Mouse (Mus musculus) embryonic fibroblast, embryonic 13.5 days (primary cell): ENCODE data around the gene Tjp3. TPM values are rescaled to one million over a fixed set of nuclear protein-coding genes. Genes with fewer than 3 reads are reported as not detected.

Experiments used
- H3K27ac ChIP-seq: 2 replicates; pipeline ENCODE4 v1.5.1; 2012; ENCODE audit warnings: low read length, control low read depth, inconsistent platforms; ENCODE audit not compliant: insufficient read depth
- H3K4me1 ChIP-seq: 2 replicates; pipeline ENCODE4 v1.6.1; 2011; ENCODE audit warnings: low read length; ENCODE audit not compliant: control insufficient read depth, insufficient read depth
- H3K4me3 ChIP-seq: 2 replicates; pipeline ENCODE4 v1.5.1; 2011; ENCODE audit warnings: mild to moderate bottlenecking, control low read depth, low read length; ENCODE audit not compliant: insufficient read depth
- CTCF ChIP-seq: IDR thresholded peaks from 2 replicates; pipeline ENCODE4 v1.5.1; 2011; ENCODE audit warnings: mild to moderate bottlenecking, control low read depth, low read length, moderate library complexity, borderline replicate concordance; ENCODE audit not compliant: insufficient read depth
- POLR2A ChIP-seq: IDR thresholded peaks from 2 replicates; pipeline ENCODE4 v1.6.1; 2011; ENCODE audit warnings: low read depth, mild to moderate bottlenecking, control low read depth, low read length, moderate library complexity
- polyA plus RNA-seq: library from polyadenylated mRNA; stranded (reverse); fragments of >200 nt; gene quantifications from 2 replicates; pipeline ENCODE4 v1.2.4, GENCODE M21; 2011; ENCODE audit warnings: low read depth; ENCODE audit not compliant: missing spikeins, insufficient read length

Tjp3 gene
- polyA plus RNA-seq, 1 experiment = not detected

DNA sequence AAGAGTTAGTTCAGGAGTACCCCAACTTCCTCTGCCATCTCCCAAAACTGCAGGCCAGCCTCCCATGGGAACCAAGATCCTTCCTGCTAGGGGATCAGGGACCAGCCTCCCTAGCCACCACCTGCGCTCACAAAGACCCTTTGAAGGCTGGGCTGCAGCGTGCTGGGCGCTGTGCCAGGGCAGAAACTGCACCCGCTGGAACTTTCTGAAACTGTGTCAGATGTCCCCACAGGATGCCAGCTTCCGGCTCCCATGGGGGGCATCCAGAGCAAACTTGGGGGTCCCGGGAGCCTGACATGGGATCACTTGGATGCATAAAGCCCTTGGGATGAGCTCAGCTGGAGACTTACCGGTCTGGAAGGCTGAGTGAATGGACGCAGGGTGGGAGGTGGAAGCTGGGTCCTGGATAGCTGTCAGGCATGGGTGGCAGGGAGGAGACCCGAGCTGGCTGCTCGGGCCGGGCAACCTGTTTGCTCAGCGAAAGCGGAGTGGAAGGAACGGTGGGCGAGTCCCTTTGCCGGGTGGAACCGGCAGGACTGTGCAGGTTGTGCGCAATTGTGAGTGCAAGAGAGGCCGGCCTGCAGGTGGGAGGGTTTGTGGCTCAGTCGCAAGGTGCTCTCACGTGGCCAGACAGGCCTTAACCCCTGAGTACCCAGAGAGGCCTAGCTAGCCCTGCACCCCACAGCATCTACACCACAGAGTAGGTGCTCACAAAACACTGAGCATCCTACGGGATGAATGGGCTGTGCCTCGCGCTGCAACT, 502 bp downstream of the Tjp3 start:
- no peak overlapping the region for H3K27ac ChIP-seq
- TF ChIP-seq POLR2A (no peak), CTCF (no peak)
- peaks cover 5% of the 10 kb centered on the region; the same call in 1 of the 2 replicates for H3K4me1 ChIP-seq
- no peak overlapping the region for H3K4me3 ChIP-seq

DNA sequence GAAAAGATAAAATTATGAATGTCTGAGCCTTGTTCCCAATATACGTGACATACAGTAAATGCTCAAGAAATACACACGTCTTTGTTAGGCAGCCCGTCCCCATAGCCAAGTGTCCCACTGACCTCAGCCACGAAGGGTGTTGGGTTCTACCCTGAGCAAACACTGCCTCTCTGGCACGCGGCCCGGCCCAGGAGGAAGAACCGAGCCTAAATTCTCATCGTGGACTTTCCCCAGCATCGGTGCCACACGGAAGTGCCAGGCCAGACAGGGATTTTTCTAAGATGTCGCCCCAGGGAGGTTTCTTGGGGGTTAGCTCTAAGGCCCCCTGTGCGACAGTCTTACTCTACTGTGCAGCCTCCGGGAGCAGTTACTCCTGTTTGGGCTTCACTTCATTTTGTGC, 1.6 kb downstream of the Tjp3 start:
- peaks cover 4% of the 10 kb centered on the region; the same call in 1 of the 2 replicates for H3K4me1 ChIP-seq
- TF ChIP-seq POLR2A (no peak), CTCF (no peak)

DNA sequence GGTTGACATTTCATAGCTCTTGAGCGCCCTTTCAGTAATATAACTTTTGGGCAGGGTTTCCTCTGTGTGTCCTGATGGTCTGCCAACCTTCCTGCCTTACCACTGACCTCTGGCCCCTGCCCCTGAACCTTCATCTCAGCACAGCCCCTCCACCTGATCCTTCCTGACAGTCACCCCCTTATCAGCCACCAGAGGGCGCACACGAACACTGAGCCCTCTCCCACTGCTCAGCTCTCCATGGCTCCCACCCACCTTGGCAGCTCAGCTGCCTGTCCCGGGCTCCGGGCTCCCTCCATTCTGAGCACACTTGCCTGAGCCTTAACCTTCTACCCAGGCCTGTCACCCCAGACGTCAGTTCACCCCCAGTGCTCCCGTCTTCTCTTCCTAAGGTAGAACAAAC, 2.1 kb downstream of the Tjp3 start:
- H3K4me3 ChIP-seq = no peak overlapping the region
- no peaks in the 10 kb centered on the region for H3K4me1 ChIP-seq
- no peak overlapping the region for H3K27ac ChIP-seq
- TF ChIP-seq CTCF = peak; percentile 94
- TF ChIP-seq POLR2A = no peak

More for the DNA sequence above, 1.6 kb downstream of the Tjp3 start:
- H3K27ac ChIP-seq = no peak overlapping the region
- no peak overlapping the region for H3K4me3 ChIP-seq

DNA sequence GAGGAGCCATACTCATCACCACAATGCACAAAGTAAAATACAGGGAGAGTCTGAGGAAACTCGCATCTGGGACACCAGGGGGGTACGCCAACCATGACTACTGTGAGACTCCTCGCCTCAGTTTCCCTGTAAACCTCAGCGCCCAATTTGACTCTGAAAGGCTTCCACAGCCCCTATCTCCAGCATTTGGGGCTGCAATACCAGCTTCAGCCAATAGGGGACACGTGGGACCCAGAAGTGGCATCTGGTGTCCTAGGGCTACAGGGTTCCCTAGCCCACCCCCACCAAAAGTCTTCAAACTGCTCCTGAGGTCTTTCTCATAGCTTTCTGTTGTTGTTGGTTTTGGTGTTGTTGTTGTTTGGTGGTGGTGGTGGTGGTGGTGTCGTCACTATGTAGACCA, 2.8 kb downstream of the Tjp3 start:
- H3K27ac ChIP-seq = no peak overlapping the region
- no peak overlapping the region for H3K4me3 ChIP-seq
- no peaks in the 10 kb centered on the region for H3K4me1 ChIP-seq
- TF ChIP-seq POLR2A (no peak), CTCF (peak; percentile 33; the same call in 1 of the 2 replicates)

DNA sequence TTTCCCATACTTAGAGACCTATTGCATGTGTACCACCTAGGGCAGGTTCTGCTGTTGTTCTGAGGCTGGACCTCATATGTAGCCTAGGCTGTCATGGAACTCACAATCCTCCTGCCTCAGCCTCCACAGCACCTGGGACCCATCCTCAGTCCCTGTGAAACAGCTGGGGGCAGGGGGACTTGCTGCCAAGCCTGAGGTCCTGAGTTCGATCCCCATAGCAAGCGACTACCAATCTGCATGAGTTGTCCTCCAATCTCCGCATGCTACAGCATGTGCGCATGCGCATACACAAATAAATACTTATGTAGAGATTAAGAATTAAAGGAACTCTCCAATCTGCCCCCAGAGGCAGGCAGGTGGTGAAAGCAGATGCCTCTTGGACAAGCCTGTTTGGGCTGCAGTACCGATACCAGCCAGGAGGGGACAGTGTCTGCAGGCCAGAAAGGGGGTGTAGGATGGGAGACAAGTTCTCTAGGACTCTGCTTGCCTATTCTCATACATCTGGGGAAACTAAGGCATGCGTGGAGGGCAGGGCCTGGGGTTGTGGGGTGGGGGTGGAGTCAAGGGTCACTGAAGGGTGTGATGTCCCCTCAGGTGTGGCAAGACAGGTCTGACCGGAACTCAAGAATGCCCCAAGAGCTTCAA, 3.7 kb downstream of the Tjp3 start:
- Histone ChIP-seq H3K27ac (no peak overlapping the region), H3K4me1 (no peaks in the 10 kb centered on the region)
- TF ChIP-seq POLR2A (no peak), CTCF (peak; percentile 63; the same call in 1 of the 2 replicates)

DNA sequence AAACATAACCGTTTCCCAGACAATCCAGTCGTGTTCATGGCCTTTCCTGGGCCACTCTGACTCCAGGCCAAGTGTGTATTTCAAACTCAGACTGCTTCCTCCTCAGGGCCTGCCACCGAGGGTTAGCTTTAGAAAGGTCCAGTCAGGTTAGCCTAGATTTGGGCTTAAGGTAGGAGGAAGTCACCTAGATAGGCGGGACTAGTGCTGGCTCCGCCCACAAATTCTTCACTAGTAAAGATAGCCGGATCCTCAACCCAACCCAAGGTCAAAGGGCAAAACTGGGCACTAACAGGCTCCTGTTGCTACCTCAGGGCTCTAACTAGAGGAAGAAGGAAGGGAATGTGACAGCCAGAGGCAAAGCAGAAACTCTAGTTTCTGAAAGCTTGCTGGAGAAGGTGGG, 4.8 kb downstream of the Tjp3 start:
- TF ChIP-seq POLR2A = no peak
- no peak for TF ChIP-seq CTCF
- Histone ChIP-seq H3K4me3 (no peak overlapping the region), H3K4me1 (no peaks in the 10 kb centered on the region), H3K27ac (no peak overlapping the region)

More for the DNA sequence above, 3.7 kb downstream of the Tjp3 start:
- no peak overlapping the region for H3K4me3 ChIP-seq

DNA sequence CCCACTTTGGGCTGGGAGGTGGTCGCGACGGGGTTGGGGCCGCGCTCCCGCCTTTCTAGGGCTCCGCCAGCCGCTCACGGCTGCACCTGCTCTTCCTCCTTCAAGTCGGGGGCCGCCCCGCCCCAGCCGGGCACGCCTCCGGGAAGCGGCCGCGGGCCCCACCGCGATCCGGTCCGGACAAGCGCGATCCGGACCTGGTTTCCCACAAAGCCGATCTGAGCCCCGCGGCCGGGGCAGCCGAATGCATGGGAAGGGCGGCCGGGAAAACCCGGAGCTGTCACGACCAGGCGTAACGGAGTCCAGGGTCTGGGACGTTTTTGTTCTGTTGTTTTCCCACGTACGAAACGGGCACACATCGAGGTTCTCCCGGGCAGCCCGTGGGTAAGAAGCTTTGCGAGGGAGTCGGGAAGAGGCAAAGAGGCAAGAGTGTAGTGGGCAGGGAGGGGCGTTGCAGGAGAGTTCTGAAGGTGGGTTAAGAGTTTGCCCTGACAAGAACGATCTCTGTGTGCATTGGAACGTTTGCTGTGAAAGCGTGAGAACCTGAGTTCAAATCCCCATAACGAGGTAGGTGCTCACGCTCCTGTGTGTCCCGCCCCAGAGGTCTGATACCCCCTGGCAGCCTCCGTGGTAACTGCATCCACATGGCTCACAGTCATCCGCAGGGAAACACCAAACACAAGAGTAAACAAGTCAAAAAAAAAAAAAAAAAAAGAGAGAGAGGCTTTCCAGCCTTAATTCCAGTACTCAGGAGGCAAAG, 5.5 kb downstream of the Tjp3 start:
- Histone ChIP-seq H3K4me1 (no peaks in the 10 kb centered on the region), H3K4me3 (peak overlapping the region; percentile 14), H3K27ac (no peak overlapping the region)
- no peak for TF ChIP-seq POLR2A
- no peak for TF ChIP-seq CTCF

DNA sequence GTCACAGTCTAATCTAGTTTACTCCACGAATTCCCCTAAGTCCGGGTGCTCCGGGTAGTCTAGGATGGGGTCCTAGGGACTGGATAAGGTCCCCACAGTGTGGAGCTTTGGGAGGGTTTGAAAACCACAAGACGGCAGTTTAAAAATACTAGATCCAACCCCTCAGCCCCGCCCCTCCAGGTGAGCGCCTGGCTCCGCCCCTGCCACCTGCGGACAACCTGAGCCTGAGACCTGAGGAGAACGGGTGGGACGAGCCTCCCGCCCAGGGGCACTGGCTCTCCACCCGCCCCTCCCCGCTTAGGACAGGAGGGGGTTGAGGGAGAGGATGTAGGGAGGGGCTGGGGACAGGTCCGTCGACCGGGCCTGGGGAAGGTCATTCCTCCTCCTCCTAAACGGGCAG, 6.7 kb downstream of the Tjp3 start:
- Histone ChIP-seq H3K4me1 (no peaks in the 10 kb centered on the region), H3K4me3 (no peak overlapping the region), H3K27ac (no peak overlapping the region)
- no peak for TF ChIP-seq CTCF
- no peak for TF ChIP-seq POLR2A

DNA sequence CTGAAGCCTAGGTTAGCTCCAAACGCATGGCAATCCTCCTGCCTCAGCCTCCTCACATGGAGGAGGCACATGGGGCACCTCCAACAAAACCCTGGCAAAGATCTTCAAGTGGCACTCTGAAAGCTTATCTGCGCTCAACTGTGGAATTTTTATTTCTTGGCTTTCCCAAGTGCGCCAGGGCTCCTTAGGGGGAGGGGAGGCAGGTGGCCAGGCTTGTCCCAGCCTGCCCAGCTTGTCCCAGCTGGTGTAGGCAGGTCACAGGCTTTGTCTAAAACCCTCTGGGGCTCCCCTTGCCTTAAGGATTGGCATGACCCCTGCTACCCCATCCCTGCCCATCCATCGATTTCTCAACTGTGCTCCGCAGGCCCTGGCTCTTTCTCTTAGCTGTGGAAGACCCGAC, 7.2 kb downstream of the Tjp3 start:
- H3K4me3 ChIP-seq = no peak overlapping the region
- H3K4me1 ChIP-seq = no peaks in the 10 kb centered on the region
- H3K27ac ChIP-seq = no peak overlapping the region
- TF ChIP-seq POLR2A = no peak
- no peak for TF ChIP-seq CTCF

DNA sequence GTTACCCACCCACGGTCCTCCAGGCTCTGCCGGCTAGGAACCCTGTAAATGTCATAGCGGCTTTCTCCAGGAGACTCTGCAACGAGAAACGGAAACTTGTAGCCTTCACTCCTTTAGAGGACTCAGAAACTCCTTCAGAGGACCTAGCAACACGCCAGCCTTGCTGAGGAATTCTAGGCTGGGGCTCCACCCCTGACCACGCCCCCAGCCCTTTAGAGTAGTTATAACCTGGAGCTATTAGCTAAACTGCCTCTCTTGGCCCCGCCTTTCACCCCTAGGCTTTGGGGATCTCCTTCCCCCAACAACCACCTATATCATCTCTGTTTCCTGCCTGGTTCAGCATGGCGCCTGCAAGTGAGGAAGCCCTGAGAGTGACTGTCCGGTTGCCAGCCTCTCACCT, 11.9 kb downstream of the Tjp3 start:
- TF ChIP-seq CTCF = no peak
- TF ChIP-seq POLR2A = no peak
- H3K27ac ChIP-seq = no peak overlapping the region
- no peaks in the 10 kb centered on the region for H3K4me1 ChIP-seq
- H3K4me3 ChIP-seq = no peak overlapping the region

DNA sequence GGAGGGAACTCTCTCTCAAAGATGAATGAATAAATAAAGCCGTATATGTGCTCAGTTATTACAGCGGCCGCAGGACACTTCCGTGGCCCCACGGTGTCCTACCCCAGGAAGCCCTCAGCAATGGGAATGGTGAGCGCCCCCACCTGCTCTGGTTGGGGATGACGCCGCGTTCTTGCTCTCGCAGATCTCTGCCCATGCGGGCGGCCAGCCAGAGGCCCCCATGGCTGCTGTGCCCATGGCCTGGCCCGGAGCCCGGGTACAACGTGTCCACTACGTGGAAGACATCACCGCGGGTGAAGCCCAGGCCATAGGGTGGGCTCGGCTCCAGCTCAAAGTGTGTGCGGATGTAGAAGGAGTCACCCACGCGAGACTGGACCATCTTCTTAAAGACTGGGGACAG, 13.7 kb downstream of the Tjp3 start:
- Histone ChIP-seq H3K4me1 (no peaks in the 10 kb centered on the region), H3K27ac (no peak overlapping the region), H3K4me3 (no peak overlapping the region)
- TF ChIP-seq POLR2A (no peak), CTCF (no peak)
